8 mouse cellular contexts compared by ENCODE assay signal in the genomic region with DNA sequence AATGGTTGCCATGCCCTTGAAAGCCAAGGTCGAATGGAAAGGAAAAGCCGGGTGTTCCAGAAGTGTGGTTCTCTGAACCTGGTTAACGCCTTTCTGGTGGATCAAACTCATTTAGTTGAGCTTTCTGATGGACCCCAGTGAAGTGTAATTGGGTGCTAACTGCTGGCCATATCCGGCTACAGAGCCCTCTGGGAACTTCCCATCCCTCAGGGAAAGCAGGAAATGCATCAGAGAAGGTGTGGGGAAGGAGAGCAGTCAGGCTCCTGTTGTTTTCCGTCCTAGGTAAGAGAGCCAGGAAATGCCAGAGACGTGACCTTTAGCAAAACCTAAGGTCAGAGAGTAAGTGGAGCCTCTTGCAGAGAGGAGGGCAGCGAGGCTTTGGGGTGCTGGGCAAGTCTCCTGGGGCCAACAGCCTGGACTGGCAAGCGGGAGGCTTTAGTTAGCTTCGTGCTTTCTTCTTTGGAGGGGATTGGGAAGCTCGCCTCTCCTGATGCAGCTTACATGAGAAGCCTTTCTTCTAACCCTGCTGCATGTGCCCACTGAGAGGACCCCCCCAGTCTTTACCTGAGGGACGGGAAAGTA. TPM values are rescaled to one million over a fixed set of nuclear protein-coding genes. Genes with fewer than 3 reads are reported as not detected.
A peak's percentile ranks its signal among the peaks of the same experiment; 100 is the strongest.
DNase-seq lines count a peak whose midpoint lies in the region; ATAC-seq and TF ChIP-seq lines count a peak whose summit lies in the region.

No protein-coding gene starts in this region.

- peaks cover 5% of the 10 kb centered on the region for H3K4me1 ChIP-seq in hindbrain, embryonic 14.5 days (replicated peaks; ENCODE audit: control insufficient read depth, insufficient read depth, low read length)
- no peaks in the 10 kb centered on the region for H3K4me1 ChIP-seq in hindbrain, embryonic 11.5 days (replicated peaks; ENCODE audit: control insufficient read depth, insufficient read depth, low read length)
- H3K4me1 ChIP-seq in heart, embryonic 12.5 days (replicated peaks) = peaks cover 57% of the 10 kb centered on the region
- H3K4me1 ChIP-seq in limb, embryonic 14.5 days (ENCODE audit: control insufficient read depth, insufficient read depth, low read length) = peaks cover 22% of the 10 kb centered on the region

- H3K27ac ChIP-seq in hindbrain, embryonic 14.5 days = 0 out of 2 replicates have a peak overlapping the region, but pooled peaks have one; percentile 2
- H3K27ac ChIP-seq in hindbrain, embryonic 11.5 days (ENCODE audit: low read depth, low read length) = no peak overlapping the region
- H3K27ac ChIP-seq in heart, embryonic 12.5 days (ENCODE audit: poor library complexity, severe bottlenecking) = peak overlapping the region; percentile 82
- peak overlapping the region; percentile 68; the same call in 1 of the 2 replicates for H3K27ac ChIP-seq in limb, embryonic 14.5 days (replicated peaks; ENCODE audit: low read depth, low read length)

- H3K27me3 ChIP-seq in hindbrain, embryonic 14.5 days (ENCODE audit: control insufficient read depth, insufficient read depth, low read length) = no peaks in the 10 kb centered on the region
- H3K27me3 ChIP-seq in hindbrain, embryonic 11.5 days (ENCODE audit: control insufficient read depth, insufficient read depth, low read length) = no peaks in the 10 kb centered on the region
- no peaks in the 10 kb centered on the region for H3K27me3 ChIP-seq in heart, embryonic 12.5 days (replicated peaks)
- H3K27me3 ChIP-seq in limb, embryonic 14.5 days (ENCODE audit: control insufficient read depth, insufficient read depth, low read length) = no peaks in the 10 kb centered on the region

- no peaks in the 10 kb centered on the region for H3K9me3 ChIP-seq in hindbrain, embryonic 14.5 days (ENCODE audit: control insufficient read depth, low read length)
- H3K9me3 ChIP-seq in hindbrain, embryonic 11.5 days (ENCODE audit: control insufficient read depth, low read length) = no peaks in the 10 kb centered on the region
- no peaks in the 10 kb centered on the region for H3K9me3 ChIP-seq in heart, embryonic 12.5 days (replicated peaks)
- no peaks in the 10 kb centered on the region for H3K9me3 ChIP-seq in limb, embryonic 14.5 days (ENCODE audit: control insufficient read depth, low read length)

- H3K4me3 ChIP-seq in hindbrain, embryonic 14.5 days (replicated peaks; ENCODE audit: low read length) = no peak overlapping the region
- H3K4me3 ChIP-seq in hindbrain, embryonic 11.5 days (ENCODE audit: low read depth, low read length) = no peak overlapping the region
- H3K4me3 ChIP-seq in heart, embryonic 12.5 days = no peak overlapping the region
- H3K4me3 ChIP-seq in limb, embryonic 14.5 days (replicated peaks; ENCODE audit: low read length) = no peak overlapping the region

- 84% methylated on average over 11 of the region's 11 CpGs for WGBS in hindbrain, embryonic 14.5 days
- 82% methylated on average over 11 of the region's 11 CpGs for WGBS in hindbrain, embryonic 11.5 days
- 55% methylated on average over 11 of the region's 11 CpGs for WGBS in heart, embryonic 12.5 days
- WGBS in limb, embryonic 14.5 days = 55% methylated on average over 11 of the region's 11 CpGs

- H3K4me2 ChIP-seq in hindbrain, embryonic 14.5 days (replicated peaks) = no peak overlapping the region
- no peak overlapping the region for H3K4me2 ChIP-seq in hindbrain, embryonic 11.5 days (replicated peaks; ENCODE audit: low read depth, low read length)
- H3K4me2 ChIP-seq in heart, embryonic 12.5 days = no peak overlapping the region
- H3K4me2 ChIP-seq in limb, embryonic 14.5 days (replicated peaks; ENCODE audit: low read depth, low read length, severe bottlenecking) = no peak overlapping the region

- H3K36me3 ChIP-seq in hindbrain, embryonic 14.5 days (replicated peaks; ENCODE audit: control insufficient read depth, insufficient read depth) = peaks cover 32% of the 10 kb centered on the region
- peaks cover 3% of the 10 kb centered on the region; the same call in 1 of the 2 replicates for H3K36me3 ChIP-seq in hindbrain, embryonic 11.5 days (ENCODE audit: control insufficient read depth, insufficient read depth, low read length)
- peaks cover 36% of the 10 kb centered on the region for H3K36me3 ChIP-seq in heart, embryonic 12.5 days
- peaks cover 35% of the 10 kb centered on the region for H3K36me3 ChIP-seq in limb, embryonic 14.5 days (ENCODE audit: control insufficient read depth, insufficient read depth, low read length)

- no peak overlapping the region for H3K9ac ChIP-seq in hindbrain, embryonic 14.5 days
- H3K9ac ChIP-seq in hindbrain, embryonic 11.5 days (ENCODE audit: low read depth, low read length) = no peak overlapping the region
- peak overlapping the region; percentile 37; the same call in 1 of the 2 replicates for H3K9ac ChIP-seq in heart, embryonic 12.5 days
- H3K9ac ChIP-seq in limb, embryonic 14.5 days (ENCODE audit: low read depth, low read length, severe bottlenecking) = no peak overlapping the region

- ATAC-seq in hindbrain, embryonic 14.5 days (ENCODE audit: low FRiP score) = no peak
- no peak for ATAC-seq in hindbrain, embryonic 11.5 days (ENCODE audit: low FRiP score)
- ATAC-seq in heart, embryonic 12.5 days (ENCODE audit: insufficient number of reproducible peaks, low FRiP score) = no peak
- no peak for ATAC-seq in limb, embryonic 14.5 days (ENCODE audit: low FRiP score, low read depth)

- no peak for TF ChIP-seq POLR2A in limb, embryonic 14.5 days (IDR thresholded peaks at IDR 0.05; ENCODE audit: borderline replicate concordance, extremely low read depth, insufficient read depth, insufficient read length)

- no peak for DNase-seq in hindbrain, embryonic 14.5 days (ENCODE audit: low spot score)
- DNase-seq in hindbrain, embryonic 11.5 days (ENCODE audit: low spot score) = no peak
- DNase-seq in R1 (ENCODE audit: low read depth, low spot score) = peak; percentile 95
- no peak for DNase-seq in limb, embryonic 14.5 days (ENCODE audit: low spot score)
- DNase-seq in adrenal gland, adult 8-10 months = no peak
- DNase-seq in gastrocnemius, postnatal 4 days (ENCODE audit: low spot score in 2 of 2) = no peak
- no peak for DNase-seq in ovary, postnatal 14 days (ENCODE audit: low spot score)

RNA-seq across cellular contexts. Expression of gene Sec14l1, which starts 32.5 kb away (rescaled TPM):
- polyA plus RNA-seq in hindbrain, embryonic 14.5 days (2014; fragmentation: Nextera tagmentation; extraction: Ambion mirVana) = 41.2 and 41.9 TPM in 2 replicates
- polyA plus RNA-seq in hindbrain, embryonic 11.5 days (2014; fragmentation: Nextera tagmentation; extraction: Ambion mirVana) = 36.7 and 36.9 TPM in 2 replicates
- polyA plus RNA-seq in heart, embryonic 12.5 days (2016; fragmentation: Nextera tagmentation; extraction: Ambion mirVana) = 53.4 and 56.6 TPM in 2 replicates
- polyA plus RNA-seq in limb, embryonic 14.5 days (2012; rRNA removed) = 72.5 and 85.2 TPM in 2 replicates
- polyA plus RNA-seq in limb, embryonic 14.5 days (2014; fragmentation: Nextera tagmentation; extraction: Ambion mirVana) = 38.7 and 40.3 TPM in 2 replicates
- 100 to 1,000 TPM; 138 to 170 (median 166) TPM for total RNA-seq in adrenal gland, adult 8-10 months (2022)
- total RNA-seq in gastrocnemius, postnatal 4 days (2021) = 100 to 1,000 TPM; 134 to 144 TPM
